Mouse (Mus musculus): Measurements from ENCODE around the gene Dtnb. TPM values are rescaled to one million over a fixed set of nuclear protein-coding genes. Genes with fewer than 3 reads are reported as not detected.

Dtnb gene
- total and polyA plus RNA-seq, 3 experiments: 0.38 to 13.1 TPM; not detected in 1

- H3K4me1 ChIP-seq (ENCODE audit: insufficient read depth, low read depth, low read length): no peaks in the 10 kb centered on the region
- 0 out of 2 replicates have a peak, but pooled peaks cover 2% of the 10 kb centered on the region for H3K27me3 ChIP-seq (ENCODE audit: insufficient read depth, low read length)
- DNase-seq (ENCODE audit: low spot score) (no peak), ATAC-seq (ENCODE audit: extremely low read depth, insufficient number of reproducible peaks, low FRiP score, poor library complexity, severe bottlenecking) (no peak)
- no peaks in the 10 kb centered on the region for H3K36me3 ChIP-seq (replicated peaks)
- H3K9me3 ChIP-seq (replicated peaks): no peaks in the 10 kb centered on the region
- H3K4me3 ChIP-seq (ENCODE audit: low read depth, low read length): no peak overlapping the region
- TF ChIP-seq GATA2 (IDR thresholded peaks at IDR 0.05; ENCODE audit: borderline replicate concordance, low read depth, low read length): no peak
- no peak for TF ChIP-seq CTCF (IDR thresholded peaks at IDR 0.05; ENCODE audit: low read depth, low read length)
- TF ChIP-seq GATA1 (IDR thresholded peaks at IDR 0.05; ENCODE audit: borderline replicate concordance, low read length): no peak
- TF ChIP-seq POLR2AphosphoS5 (IDR thresholded peaks at IDR 0.05; ENCODE audit: insufficient replicate concordance, low read depth, low read length): no peak
- TF ChIP-seq TAL1 (conservative IDR thresholded peaks at IDR 0.05; ENCODE audit: low read depth, low read length): no peak
Observed at GRCm38 (mm10) chr12:3619021-3619367, 46.8 kb downstream of the Dtnb start.

- no peaks in the 10 kb centered on the region for H3K36me3 ChIP-seq (replicated peaks)
- no peaks in the 10 kb centered on the region for H3K9me3 ChIP-seq (replicated peaks)
- no peaks in the 10 kb centered on the region for H3K27me3 ChIP-seq (ENCODE audit: insufficient read depth, low read length)
- ATAC-seq (ENCODE audit: extremely low read depth, insufficient number of reproducible peaks, low FRiP score, poor library complexity, severe bottlenecking) (no peak), DNase-seq (ENCODE audit: low spot score) (no peak)
- H3K4me3 ChIP-seq (ENCODE audit: low read depth, low read length): no peak overlapping the region
- TF ChIP-seq TAL1 (conservative IDR thresholded peaks at IDR 0.05; ENCODE audit: low read depth, low read length) (no peak), GATA2 (IDR thresholded peaks at IDR 0.05; ENCODE audit: borderline replicate concordance, low read depth, low read length) (no peak), GATA1 (IDR thresholded peaks at IDR 0.05; ENCODE audit: borderline replicate concordance, low read length) (no peak), POLR2AphosphoS5 (IDR thresholded peaks at IDR 0.05; ENCODE audit: insufficient replicate concordance, low read depth, low read length) (no peak), CTCF (IDR thresholded peaks at IDR 0.05; ENCODE audit: low read depth, low read length) (no peak)
- H3K4me1 ChIP-seq (ENCODE audit: insufficient read depth, low read depth, low read length): no peaks in the 10 kb centered on the region
Observed at GRCm38 (mm10) chr12:3626880-3627279, 54.7 kb downstream of the Dtnb start.

- Histone ChIP-seq H3K36me3 (replicated peaks) (no peaks in the 10 kb centered on the region), H3K27me3 (ENCODE audit: insufficient read depth, low read length) (no peaks in the 10 kb centered on the region), H3K4me1 (ENCODE audit: insufficient read depth, low read depth, low read length) (no peaks in the 10 kb centered on the region), H3K9me3 (replicated peaks) (no peaks in the 10 kb centered on the region), H3K4me3 (ENCODE audit: low read depth, low read length) (no peak overlapping the region)
- TF ChIP-seq POLR2AphosphoS5 (IDR thresholded peaks at IDR 0.05; ENCODE audit: insufficient replicate concordance, low read depth, low read length) (no peak), GATA1 (IDR thresholded peaks at IDR 0.05; ENCODE audit: borderline replicate concordance, low read length) (no peak), CTCF (IDR thresholded peaks at IDR 0.05; ENCODE audit: low read depth, low read length) (no peak), GATA2 (IDR thresholded peaks at IDR 0.05; ENCODE audit: borderline replicate concordance, low read depth, low read length) (no peak), TAL1 (conservative IDR thresholded peaks at IDR 0.05; ENCODE audit: low read depth, low read length) (no peak)
- ATAC-seq (ENCODE audit: extremely low read depth, insufficient number of reproducible peaks, low FRiP score, poor library complexity, severe bottlenecking) (no peak), DNase-seq (ENCODE audit: low spot score) (no peak)
Observed at GRCm38 (mm10) chr12:3641931-3642330, 69.8 kb downstream of the Dtnb start.

- ATAC-seq (ENCODE audit: extremely low read depth, insufficient number of reproducible peaks, low FRiP score, poor library complexity, severe bottlenecking): no peak
- DNase-seq (ENCODE audit: low spot score): no peak
- H3K27me3 ChIP-seq (ENCODE audit: insufficient read depth, low read length): no peaks in the 10 kb centered on the region; the same call in 1 of the 2 replicates
- no peaks in the 10 kb centered on the region for H3K9me3 ChIP-seq (replicated peaks)
- no peaks in the 10 kb centered on the region for H3K36me3 ChIP-seq (replicated peaks)
- no peak overlapping the region for H3K4me3 ChIP-seq (ENCODE audit: low read depth, low read length)
- H3K4me1 ChIP-seq (ENCODE audit: insufficient read depth, low read depth, low read length): no peaks in the 10 kb centered on the region
- TF ChIP-seq POLR2AphosphoS5 (IDR thresholded peaks at IDR 0.05; ENCODE audit: insufficient replicate concordance, low read depth, low read length): no peak
- TF ChIP-seq GATA2 (IDR thresholded peaks at IDR 0.05; ENCODE audit: borderline replicate concordance, low read depth, low read length): no peak
- no peak for TF ChIP-seq CTCF (IDR thresholded peaks at IDR 0.05; ENCODE audit: low read depth, low read length)
- TF ChIP-seq TAL1 (conservative IDR thresholded peaks at IDR 0.05; ENCODE audit: low read depth, low read length): no peak
- no peak for TF ChIP-seq GATA1 (IDR thresholded peaks at IDR 0.05; ENCODE audit: borderline replicate concordance, low read length)
Observed at GRCm38 (mm10) chr12:3656799-3657198, 84.6 kb downstream of the Dtnb start.

- H3K4me3 ChIP-seq (ENCODE audit: low read depth, low read length): no peak overlapping the region
- no peaks in the 10 kb centered on the region; the same call in 1 of the 2 replicates for H3K27me3 ChIP-seq (ENCODE audit: insufficient read depth, low read length)
- H3K9me3 ChIP-seq (replicated peaks): no peaks in the 10 kb centered on the region
- DNase-seq (ENCODE audit: low spot score) (no peak), ATAC-seq (ENCODE audit: extremely low read depth, insufficient number of reproducible peaks, low FRiP score, poor library complexity, severe bottlenecking) (no peak)
- TF ChIP-seq POLR2AphosphoS5 (IDR thresholded peaks at IDR 0.05; ENCODE audit: insufficient replicate concordance, low read depth, low read length) (no peak), CTCF (IDR thresholded peaks at IDR 0.05; ENCODE audit: low read depth, low read length) (no peak), GATA2 (IDR thresholded peaks at IDR 0.05; ENCODE audit: borderline replicate concordance, low read depth, low read length) (no peak), TAL1 (conservative IDR thresholded peaks at IDR 0.05; ENCODE audit: low read depth, low read length) (no peak), GATA1 (IDR thresholded peaks at IDR 0.05; ENCODE audit: borderline replicate concordance, low read length) (no peak)
- H3K36me3 ChIP-seq (replicated peaks): no peaks in the 10 kb centered on the region
- H3K4me1 ChIP-seq (ENCODE audit: insufficient read depth, low read depth, low read length): no peaks in the 10 kb centered on the region
Observed at GRCm38 (mm10) chr12:3657234-3657633, 85.1 kb downstream of the Dtnb start.

GRCm38 (mm10) chr12:3657786-3658185 lies 85.6 kb downstream of the Dtnb start:
- ATAC-seq (ENCODE audit: extremely low read depth, insufficient number of reproducible peaks, low FRiP score, poor library complexity, severe bottlenecking) (no peak), DNase-seq (ENCODE audit: low spot score) (no peak)
- no peak for TF ChIP-seq TAL1 (conservative IDR thresholded peaks at IDR 0.05; ENCODE audit: low read depth, low read length)
- TF ChIP-seq GATA2 (IDR thresholded peaks at IDR 0.05; ENCODE audit: borderline replicate concordance, low read depth, low read length): no peak
- TF ChIP-seq CTCF (IDR thresholded peaks at IDR 0.05; ENCODE audit: low read depth, low read length): no peak
- TF ChIP-seq POLR2AphosphoS5 (IDR thresholded peaks at IDR 0.05; ENCODE audit: insufficient replicate concordance, low read depth, low read length): no peak
- Histone ChIP-seq H3K36me3 (replicated peaks) (no peaks in the 10 kb centered on the region), H3K27me3 (ENCODE audit: insufficient read depth, low read length) (peaks cover 2% of the 10 kb centered on the region; the same call in 1 of the 2 replicates), H3K4me3 (ENCODE audit: low read depth, low read length) (no peak overlapping the region), H3K9me3 (replicated peaks) (no peaks in the 10 kb centered on the region), H3K4me1 (ENCODE audit: insufficient read depth, low read depth, low read length) (no peaks in the 10 kb centered on the region)
